Mouse (Mus musculus) liver, embryonic 11.5 days (tissue): ENCODE results near the gene Ppp1r18. TPM values are rescaled to one million over a fixed set of nuclear protein-coding genes. Genes with fewer than 3 reads are reported as not detected.

Experiments
- ATAC-seq: fragments of 200-750 bp; cut with Nextera tagmentation; replicated peaks from 2 replicates; pipeline ENCODE4 v1.8.0; 2017; ENCODE audit warnings: moderate number of reproducible peaks, mild to moderate bottlenecking, moderate TSS enrichment, moderate library complexity; ENCODE audit not compliant: low FRiP score
- DNase-seq: peaks from one replicate; pipeline ENCODE4 v3.0.0-alpha.2; 2017; ENCODE audit warnings: low spot score
- H3K27ac ChIP-seq: fragments of 300-500 bp; sonication (generic); 2 replicates; pipeline ENCODE4 v1.5.1; 2014; ENCODE audit warnings: mild to moderate bottlenecking, low read depth, low read length, control low read depth
- H3K27me3 ChIP-seq: fragments of 300-500 bp; sonication (generic); replicated peaks from 2 replicates; pipeline ENCODE4 v1.6.1; 2014; ENCODE audit warnings: low read length, mixed read lengths; ENCODE audit not compliant: control insufficient read depth, insufficient read depth
- H3K36me3 ChIP-seq: fragments of 300-500 bp; sonication (generic); 2 replicates; pipeline ENCODE4 v1.6.1; 2014; ENCODE audit warnings: mild to moderate bottlenecking, low read length, moderate library complexity, mixed read lengths; ENCODE audit not compliant: control insufficient read depth, insufficient read depth
- H3K4me1 ChIP-seq: fragments of 300-500 bp; sonication (generic); replicated peaks from 2 replicates; pipeline ENCODE4 v1.6.1; 2014; ENCODE audit warnings: low read length, mixed read lengths; ENCODE audit not compliant: control insufficient read depth, insufficient read depth
- H3K4me2 ChIP-seq: fragments of 300-500 bp; sonication (generic); 2 replicates; pipeline ENCODE4 v1.6.1; 2014; ENCODE audit warnings: mild to moderate bottlenecking, control low read depth, moderate library complexity
- H3K4me3 ChIP-seq: fragments of 300-500 bp; sonication (generic); 2 replicates; pipeline ENCODE4 v1.5.1; 2014; ENCODE audit warnings: low read depth, low read length, control low read depth
- H3K9ac ChIP-seq: fragments of 300-500 bp; sonication (generic); 2 replicates; pipeline ENCODE4 v1.6.1; 2014; ENCODE audit warnings: low read depth, low read length, control low read depth
- H3K9me3 ChIP-seq: fragments of 300-500 bp; sonication (generic); 2 replicates; pipeline ENCODE4 v1.6.1; 2016; ENCODE audit warnings: low read length, inconsistent platforms, mixed read lengths; ENCODE audit not compliant: control insufficient read depth
- WGBS: fragments of 180-500 bp; shearing (Covaris S2); extraction: QIAGEN DNeasy Blood & Tissue Kit; methylation state at CpG from one replicate; pipeline ENCODE4 v1.1.7; 2014; 5-methylcytosine and 5-hydroxymethylcytosine counted together
- microRNA counts: library from miRNA; unstranded; fragments of <30 nt; microRNA quantifications from one replicate; lab custom pipeline; 2015
- microRNA-seq: library from miRNA; unstranded; fragments of <30 nt; microRNA quantifications from one replicate; pipeline ENCODE4, GENCODE M21; 2017; ENCODE audit warnings: borderline number of aligned reads
- polyA plus RNA-seq: library from polyadenylated mRNA; unstranded; fragments of >200 nt; fragmentation: Nextera tagmentation; extraction: Ambion mirVana; gene quantifications from 2 replicates; pipeline ENCODE4 v1.2.1, GENCODE M21; 2014

The Ppp1r18 gene
- polyA plus RNA-seq, 1 experiment from 2014 or later: 22.0 TPM

DNA sequence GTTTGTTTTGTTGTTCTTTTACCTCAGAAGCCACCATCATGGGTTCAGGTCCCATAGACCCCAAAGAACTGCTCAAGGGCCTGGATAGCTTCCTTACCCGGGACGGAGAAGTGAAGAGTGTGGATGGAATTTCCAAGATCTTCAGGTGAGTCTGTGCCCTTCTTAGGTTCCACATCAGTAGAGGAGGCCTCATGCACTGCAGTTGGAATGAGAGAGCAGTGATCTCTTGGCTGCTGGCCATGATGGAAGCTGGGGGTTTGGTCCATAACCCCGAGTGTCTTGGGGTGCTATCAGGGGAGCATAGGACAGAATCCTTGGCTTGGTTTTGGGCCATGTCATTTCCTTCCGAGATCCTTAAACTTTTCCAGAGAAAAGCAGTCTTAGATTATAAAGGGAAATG lies 57.9 kb downstream of the Ppp1r18 start:
- 89% methylated on average over 4 of the region's 4 CpGs for WGBS
- no peaks in the 10 kb centered on the region for H3K9me3 ChIP-seq
- H3K4me2 ChIP-seq: no peak overlapping the region
- H3K36me3 ChIP-seq: peaks cover 32% of the 10 kb centered on the region
- ATAC-seq (no peak), DNase-seq (no peak)
- peaks cover 44% of the 10 kb centered on the region for H3K4me1 ChIP-seq
- no peaks in the 10 kb centered on the region for H3K27me3 ChIP-seq
- no peak overlapping the region for H3K9ac ChIP-seq
- H3K27ac ChIP-seq: no peak overlapping the region
- H3K4me3 ChIP-seq: no peak overlapping the region

MicroRNA genes within 50 kb of the gene (microRNA counts, 519-probe panel; counts per million panel counts)
- microRNA mmu-miR-1894-3p (lab: Ali Mortazavi, UCI) (not detected), microRNA mmu-miR-1894-5p (lab: Ali Mortazavi, UCI) (not detected)

Small RNAs within 50 kb of the gene (microRNA-seq; reads per million reads assigned to microRNA genes)
- gene Gm28033: 3.5 reads per million, percentile 4 among the genes with 10 or more reads in this experiment
- not detected for gene Mir1894

Other genes starting within 250 kb of the Ppp1r18 start
- not detected in 2 replicates for gene Gm9573, start 239.0 kb upstream of the Ppp1r18 start, polyA plus RNA-seq
- gene Mucl3, start 221.9 kb upstream of the Ppp1r18 start, polyA plus RNA-seq: 0.09 and 0.18 TPM in 2 replicates
- gene Vars2, start 198.0 kb upstream of the Ppp1r18 start, polyA plus RNA-seq: 18.8 and 20.6 TPM in 2 replicates
- gene Gtf2h4, start 191.9 kb upstream of the Ppp1r18 start, polyA plus RNA-seq: 55.3 and 58.6 TPM in 2 replicates
- 13.2 and 15.9 TPM in 2 replicates for gene Ddr1, start 161.0 kb upstream of the Ppp1r18 start, polyA plus RNA-seq
- gene Ier3, start 43.9 kb upstream of the Ppp1r18 start, polyA plus RNA-seq: 9.4 and 9.9 TPM in 2 replicates
- gene Flot1, start 42.4 kb upstream of the Ppp1r18 start, polyA plus RNA-seq: 59.3 and 67.8 TPM in 2 replicates
- gene Tubb5, start 27.3 kb upstream of the Ppp1r18 start, polyA plus RNA-seq: 843 and 854 TPM in 2 replicates
- gene Mdc1, start 24.1 kb upstream of the Ppp1r18 start, polyA plus RNA-seq: 19.6 and 23.3 TPM in 2 replicates
- 40.9 and 45.4 TPM in 2 replicates for gene Nrm, start 4.3 kb upstream of the Ppp1r18 start, polyA plus RNA-seq
- 69.1 and 70.4 TPM in 2 replicates for gene Dhx16, start 14.2 kb downstream of the Ppp1r18 start, polyA plus RNA-seq
- 33.7 and 34.0 TPM in 2 replicates for gene 2310061I04Rik, start 31.8 kb downstream of the Ppp1r18 start, polyA plus RNA-seq
- gene Atat1, start 44.5 kb downstream of the Ppp1r18 start, polyA plus RNA-seq: 39.5 and 40.0 TPM in 2 replicates
- gene Mrps18b, start 50.8 kb downstream of the Ppp1r18 start, polyA plus RNA-seq: 167 and 172 TPM in 2 replicates
- gene Ppp1r10, start 50.8 kb downstream of the Ppp1r18 start, polyA plus RNA-seq: 35.4 and 39.7 TPM in 2 replicates
- gene Abcf1, start 104.2 kb downstream of the Ppp1r18 start, polyA plus RNA-seq: 132 and 134 TPM in 2 replicates
- gene Gnl1, start 114.3 kb downstream of the Ppp1r18 start, polyA plus RNA-seq: 33.7 and 35.6 TPM in 2 replicates
- gene Prr3, start 114.6 kb downstream of the Ppp1r18 start, polyA plus RNA-seq: 22.0 and 22.8 TPM in 2 replicates
- 3.1 and 3.5 TPM in 2 replicates for gene H2-T24, start 155.0 kb downstream of the Ppp1r18 start, polyA plus RNA-seq
- gene H2-T23, start 167.3 kb downstream of the Ppp1r18 start, polyA plus RNA-seq: 15.9 and 16.1 TPM in 2 replicates
- gene H2-T22, start 177.2 kb downstream of the Ppp1r18 start, polyA plus RNA-seq: 9.5 and 10.2 TPM in 2 replicates
- not detected in 2 replicates for gene Gm6034, start 177.4 kb downstream of the Ppp1r18 start, polyA plus RNA-seq
- not detected in 2 replicates for gene Gm11127, start 192.8 kb downstream of the Ppp1r18 start, polyA plus RNA-seq